Comparison of ENCODE assay signal across 13 mouse cellular contexts in genomic region chr11:100722493-100723028, GRCm38 (mm10). TPM values are rescaled to one million over a fixed set of nuclear protein-coding genes. Genes with fewer than 3 reads are reported as not detected.
A peak's percentile ranks its signal among the peaks of the same experiment; 100 is the strongest.
DNase-seq lines count a peak whose midpoint lies in the region; ATAC-seq and TF ChIP-seq lines count a peak whose summit lies in the region.
"Had no signal": no experiment of that assay in that cellular context is flagged by ENCODE, and none has a peak within 500 bp of the region (broad histone marks: within the 10 kb centered on the region; RNA-seq: fewer than 3 reads in every experiment).

No protein-coding gene starts in this region.

- peak overlapping the region; percentile 60; the same call in 1 of the 2 replicates for H3K27ac ChIP-seq in forebrain, embryonic 10.5 days
- no peak overlapping the region for H3K27ac ChIP-seq in forebrain, embryonic 16.5 days (ENCODE audit: low read length)
- H3K27ac ChIP-seq in liver, adult 2 months (replicated peaks; ENCODE audit: insufficient read depth, low read depth, low read length): peak overlapping the region; percentile 32
- H3K27ac ChIP-seq in heart, postnatal 0 days (ENCODE audit: low read depth): peak overlapping the region; percentile 60
- H3K27ac ChIP-seq in liver, embryonic 13.5 days: peak overlapping the region; percentile 80
- no peak overlapping the region for H3K27ac ChIP-seq in midbrain, embryonic 14.5 days (replicated peaks; ENCODE audit: low read depth, low read length)

- no peaks in the 10 kb centered on the region for H3K27me3 ChIP-seq in forebrain, embryonic 10.5 days (ENCODE audit: poor library complexity, severe bottlenecking)
- H3K27me3 ChIP-seq in forebrain, embryonic 16.5 days (replicated peaks; ENCODE audit: control insufficient read depth, insufficient read depth, low read length): no peaks in the 10 kb centered on the region
- H3K27me3 ChIP-seq in liver, adult 2 months (ENCODE audit: control insufficient read depth, insufficient read depth, low read length): no peaks in the 10 kb centered on the region
- no peaks in the 10 kb centered on the region for H3K27me3 ChIP-seq in heart, postnatal 0 days (ENCODE audit: control insufficient read depth, insufficient read depth, low read length)
- H3K27me3 ChIP-seq in liver, embryonic 13.5 days: no peaks in the 10 kb centered on the region
- no peaks in the 10 kb centered on the region for H3K27me3 ChIP-seq in midbrain, embryonic 14.5 days (ENCODE audit: control insufficient read depth, insufficient read depth, low read length)

- no peak for TF ChIP-seq EP300 in heart, postnatal 0 days (IDR thresholded peaks at IDR 0.05; ENCODE audit: low read depth)

- TF ChIP-seq POLR2A in liver, adult 2 months (IDR thresholded peaks at IDR 0.05; ENCODE audit: extremely low read depth, insufficient read depth, low read length): no peak

- no peaks in the 10 kb centered on the region for H3K9me3 ChIP-seq in forebrain, embryonic 10.5 days
- H3K9me3 ChIP-seq in forebrain, embryonic 16.5 days (ENCODE audit: control insufficient read depth, low read length): no peaks in the 10 kb centered on the region
- no peaks in the 10 kb centered on the region for H3K9me3 ChIP-seq in heart, postnatal 0 days (replicated peaks; ENCODE audit: control insufficient read depth, low read length)
- H3K9me3 ChIP-seq in liver, embryonic 13.5 days (replicated peaks): no peaks in the 10 kb centered on the region
- H3K9me3 ChIP-seq in midbrain, embryonic 14.5 days (ENCODE audit: control insufficient read depth, low read length): no peaks in the 10 kb centered on the region
- H3K9me3 ChIP-seq: midbrain, embryonic 10.5 days had no signal

- H3K9ac ChIP-seq in forebrain, embryonic 16.5 days (replicated peaks; ENCODE audit: low read depth, low read length): no peak overlapping the region
- no peak overlapping the region for H3K9ac ChIP-seq in liver, adult 2 months (ENCODE audit: low read depth, low read length)
- no peak overlapping the region for H3K9ac ChIP-seq in heart, postnatal 0 days (replicated peaks; ENCODE audit: low read depth, low read length)
- peak overlapping the region; percentile 51; the same call in 1 of the 2 replicates for H3K9ac ChIP-seq in liver, embryonic 13.5 days
- no peak overlapping the region for H3K9ac ChIP-seq in midbrain, embryonic 14.5 days (replicated peaks; ENCODE audit: low read length)

- H3K4me1 ChIP-seq in forebrain, embryonic 10.5 days: peaks cover 49% of the 10 kb centered on the region
- H3K4me1 ChIP-seq in forebrain, embryonic 16.5 days (replicated peaks; ENCODE audit: control insufficient read depth, insufficient read depth, low read length): peaks cover 6% of the 10 kb centered on the region; the same call in 1 of the 2 replicates
- peaks cover 33% of the 10 kb centered on the region for H3K4me1 ChIP-seq in liver, adult 2 months (ENCODE audit: control insufficient read depth, insufficient read depth, low read length)
- peaks cover 65% of the 10 kb centered on the region for H3K4me1 ChIP-seq in heart, postnatal 0 days (ENCODE audit: control insufficient read depth, insufficient read depth)
- H3K4me1 ChIP-seq in liver, embryonic 13.5 days (replicated peaks): peaks cover 71% of the 10 kb centered on the region
- no peaks in the 10 kb centered on the region for H3K4me1 ChIP-seq in midbrain, embryonic 14.5 days (ENCODE audit: control insufficient read depth, insufficient read depth, low read length)

- no peak for DNase-seq in forebrain, embryonic 10.5 days (ENCODE audit: extremely low spot score, low spot score)
- no peak for DNase-seq in liver, adult 2 months (ENCODE audit: extremely low read depth, low read depth, low spot score)
- DNase-seq in liver: no peak
- DNase-seq in heart, postnatal 0 days (ENCODE audit: low spot score): no peak
- no peak for DNase-seq in liver, embryonic 13.5 days
- no peak for DNase-seq in midbrain, embryonic 14.5 days
- no peak for DNase-seq in adrenal gland, postnatal 10 days

- H3K4me3 ChIP-seq in forebrain, embryonic 10.5 days: no peak overlapping the region
- no peak overlapping the region for H3K4me3 ChIP-seq in forebrain, embryonic 16.5 days (replicated peaks; ENCODE audit: low read length)
- H3K4me3 ChIP-seq in liver, adult 2 months (ENCODE audit: insufficient read depth, low read depth, low read length): no peak overlapping the region
- no peak overlapping the region for H3K4me3 ChIP-seq in heart, postnatal 0 days (ENCODE audit: low read depth, low read length)
- no peak overlapping the region for H3K4me3 ChIP-seq in liver, embryonic 13.5 days (replicated peaks)
- H3K4me3 ChIP-seq in midbrain, embryonic 14.5 days (replicated peaks; ENCODE audit: low read depth, low read length): no peak overlapping the region
- H3K4me3 ChIP-seq: midbrain, embryonic 10.5 days had no signal

- H3K36me3 ChIP-seq in forebrain, embryonic 10.5 days (replicated peaks): peaks cover 36% of the 10 kb centered on the region
- peaks cover 10% of the 10 kb centered on the region for H3K36me3 ChIP-seq in forebrain, embryonic 16.5 days (ENCODE audit: control insufficient read depth, insufficient read depth)
- H3K36me3 ChIP-seq in liver, adult 2 months (ENCODE audit: control insufficient read depth, insufficient read depth, low read length): peaks cover 7% of the 10 kb centered on the region
- H3K36me3 ChIP-seq in heart, postnatal 0 days (replicated peaks; ENCODE audit: control insufficient read depth, insufficient read depth, low read length): peaks cover 19% of the 10 kb centered on the region
- peaks cover 46% of the 10 kb centered on the region for H3K36me3 ChIP-seq in liver, embryonic 13.5 days
- peaks cover 18% of the 10 kb centered on the region for H3K36me3 ChIP-seq in midbrain, embryonic 14.5 days (ENCODE audit: control insufficient read depth, insufficient read depth, low read length)

- 66% methylated on average over 2 of the region's 2 CpGs for WGBS in forebrain, embryonic 10.5 days
- 60% methylated on average over 2 of the region's 2 CpGs for WGBS in forebrain, embryonic 16.5 days
- WGBS in liver, adult 2 months: 45% methylated on average over 2 of the region's 2 CpGs
- WGBS in heart, postnatal 0 days: 35% methylated on average over 2 of the region's 2 CpGs
- WGBS in liver, embryonic 13.5 days (ENCODE audit: insufficient replicate concordance): 33% methylated on average over 2 of the region's 2 CpGs
- 62% methylated on average over 2 of the region's 2 CpGs for WGBS in midbrain, embryonic 14.5 days

- peaks cover 15% of the 10 kb centered on the region; the same call in 1 of the 2 replicates for H3K79me2 ChIP-seq in liver, adult 2 months (ENCODE audit: control insufficient read depth, insufficient read depth, low read length)

- TF ChIP-seq CTCF in liver, adult 2 months (IDR thresholded peaks at IDR 0.05; ENCODE audit: low read depth, low read length): no peak
- TF ChIP-seq CTCF in heart, postnatal 0 days (IDR thresholded peaks at IDR 0.05; ENCODE audit: low read depth): no peak

- no peak overlapping the region for H3K4me2 ChIP-seq in forebrain, embryonic 16.5 days (ENCODE audit: low read length)
- no peak overlapping the region for H3K4me2 ChIP-seq in heart, postnatal 0 days (ENCODE audit: low read depth, low read length)
- H3K4me2 ChIP-seq in liver, embryonic 13.5 days: peak overlapping the region; percentile 25
- no peak overlapping the region for H3K4me2 ChIP-seq in midbrain, embryonic 14.5 days (ENCODE audit: low read length)

- no peak for ATAC-seq in forebrain, embryonic 16.5 days
- ATAC-seq in heart, postnatal 0 days (ENCODE audit: insufficient read depth, low read depth): no peak; the same call in 1 of the 2 replicates
- 0 out of 2 replicates have a peak, but pooled peaks have one; percentile 6 for ATAC-seq in liver, embryonic 13.5 days (ENCODE audit: low read depth)
- ATAC-seq in midbrain, embryonic 14.5 days (ENCODE audit: low FRiP score, low TSS enrichment): no peak

RNA-seq across cellular contexts. Expression of gene Hspb9, which starts 8.9 kb away (rescaled TPM):
- 0.24 and 0.30 TPM in 2 replicates for polyA plus RNA-seq in forebrain, embryonic 10.5 days (2016; fragmentation: Nextera tagmentation; extraction: Ambion mirVana)
- not detected in 2 replicates for polyA plus RNA-seq in forebrain, embryonic 16.5 days (2015; fragmentation: Nextera tagmentation; extraction: Ambion mirVana)
- not detected in 2 replicates for total RNA-seq in liver, adult 2 months (2014; rRNA removed)
- not detected in 2 replicates for polyA plus RNA-seq in liver, adult 2 months (2012; rRNA removed)
- total RNA-seq in heart, postnatal 0 days (2014; rRNA removed; ENCODE audit: low replicate concordance): not detected in 2 replicates
- polyA plus RNA-seq in heart, postnatal 0 days (2015; fragmentation: Nextera tagmentation; extraction: Ambion mirVana): 0.22 TPM in 1 of 2 replicates, not detected in the other
- 0.17 and 0.43 TPM in 2 replicates for polyA plus RNA-seq in liver, embryonic 13.5 days (2015; fragmentation: Nextera tagmentation; extraction: Ambion mirVana)
- polyA plus RNA-seq in midbrain, embryonic 14.5 days (2014; fragmentation: Nextera tagmentation; extraction: Ambion mirVana): 0.70 TPM in 1 of 2 replicates, not detected in the other
- under 1 TPM in 1 of 2 experiments, not detected in 1; 0.64 TPM for total RNA-seq in adrenal gland, postnatal 10 days (2021)
- total RNA-seq: gastrocnemius, adult 8-10 months; layer of hippocampus, postnatal 25 days had no signal
- polyA plus RNA-seq: brain, embryonic 14.5 days; embryonic facial prominence, embryonic 14.5 days had no signal

RNA-seq across cellular contexts. Expression of gene Kat2a, which starts 10.3 kb away (rescaled TPM):
- 76.3 and 78.5 TPM in 2 replicates for polyA plus RNA-seq in forebrain, embryonic 10.5 days (2016; fragmentation: Nextera tagmentation; extraction: Ambion mirVana)
- polyA plus RNA-seq in forebrain, embryonic 16.5 days (2015; fragmentation: Nextera tagmentation; extraction: Ambion mirVana): 57.6 and 57.8 TPM in 2 replicates
- total RNA-seq in liver, adult 2 months (2014; rRNA removed): 3.3 and 4.9 TPM in 2 replicates
- polyA plus RNA-seq in liver, adult 2 months (2012; rRNA removed): 16.1 and 18.9 TPM in 2 replicates
- 15.2 and 17.6 TPM in 2 replicates for total RNA-seq in heart, postnatal 0 days (2014; rRNA removed; ENCODE audit: low replicate concordance)
- 15.8 and 16.1 TPM in 2 replicates for polyA plus RNA-seq in heart, postnatal 0 days (2015; fragmentation: Nextera tagmentation; extraction: Ambion mirVana)
- 20.9 and 23.8 TPM in 2 replicates for polyA plus RNA-seq in liver, embryonic 13.5 days (2015; fragmentation: Nextera tagmentation; extraction: Ambion mirVana)
- polyA plus RNA-seq in midbrain, embryonic 14.5 days (2014; fragmentation: Nextera tagmentation; extraction: Ambion mirVana): 50.0 and 53.7 TPM in 2 replicates
- total RNA-seq in adrenal gland, postnatal 10 days (2021): 10 to 100 TPM; 33.1 to 42.4 TPM

RNA-seq across cellular contexts. Expression of gene Rab5c, which starts 15.5 kb away (rescaled TPM):
- 13.2 and 14.9 TPM in 2 replicates for polyA plus RNA-seq in forebrain, embryonic 10.5 days (2016; fragmentation: Nextera tagmentation; extraction: Ambion mirVana)
- polyA plus RNA-seq in forebrain, embryonic 16.5 days (2015; fragmentation: Nextera tagmentation; extraction: Ambion mirVana): 37.6 and 38.9 TPM in 2 replicates
- 70.8 and 71.3 TPM in 2 replicates for total RNA-seq in liver, adult 2 months (2014; rRNA removed)
- 140 and 149 TPM in 2 replicates for polyA plus RNA-seq in liver, adult 2 months (2012; rRNA removed)
- total RNA-seq in heart, postnatal 0 days (2014; rRNA removed; ENCODE audit: low replicate concordance): 99.1 and 117 TPM in 2 replicates
- 11.0 and 12.0 TPM in 2 replicates for polyA plus RNA-seq in heart, postnatal 0 days (2015; fragmentation: Nextera tagmentation; extraction: Ambion mirVana)
- polyA plus RNA-seq in liver, embryonic 13.5 days (2015; fragmentation: Nextera tagmentation; extraction: Ambion mirVana): 18.8 and 20.5 TPM in 2 replicates
- polyA plus RNA-seq in midbrain, embryonic 14.5 days (2014; fragmentation: Nextera tagmentation; extraction: Ambion mirVana): 86.8 and 156 TPM in 2 replicates
- 100 to 1,000 TPM; 182 to 183 TPM for total RNA-seq in adrenal gland, postnatal 10 days (2021)

RNA-seq across cellular contexts. Expression of gene Dhx58, which starts 18.5 kb away (rescaled TPM):
- polyA plus RNA-seq in forebrain, embryonic 10.5 days (2016; fragmentation: Nextera tagmentation; extraction: Ambion mirVana): 3.1 and 3.8 TPM in 2 replicates
- polyA plus RNA-seq in forebrain, embryonic 16.5 days (2015; fragmentation: Nextera tagmentation; extraction: Ambion mirVana): 1.7 and 2.1 TPM in 2 replicates
- 8.1 and 11.9 TPM in 2 replicates for total RNA-seq in liver, adult 2 months (2014; rRNA removed)
- 9.2 and 16.3 TPM in 2 replicates for polyA plus RNA-seq in liver, adult 2 months (2012; rRNA removed)
- total RNA-seq in heart, postnatal 0 days (2014; rRNA removed; ENCODE audit: low replicate concordance): 3.6 and 9.1 TPM in 2 replicates
- 1.3 and 1.4 TPM in 2 replicates for polyA plus RNA-seq in heart, postnatal 0 days (2015; fragmentation: Nextera tagmentation; extraction: Ambion mirVana)
- polyA plus RNA-seq in liver, embryonic 13.5 days (2015; fragmentation: Nextera tagmentation; extraction: Ambion mirVana): 1.6 and 1.7 TPM in 2 replicates
- 2.0 and 2.1 TPM in 2 replicates for polyA plus RNA-seq in midbrain, embryonic 14.5 days (2014; fragmentation: Nextera tagmentation; extraction: Ambion mirVana)
- total RNA-seq in adrenal gland, postnatal 10 days (2021): 1 to 10 TPM; 6.0 to 9.4 TPM

RNA-seq across cellular contexts. Expression of gene Zfp385c, which starts 30.3 kb away (rescaled TPM):
- polyA plus RNA-seq in forebrain, embryonic 10.5 days (2016; fragmentation: Nextera tagmentation; extraction: Ambion mirVana): 0.28 and 0.41 TPM in 2 replicates
- polyA plus RNA-seq in forebrain, embryonic 16.5 days (2015; fragmentation: Nextera tagmentation; extraction: Ambion mirVana): 0.80 TPM in 1 of 2 replicates, not detected in the other
- not detected in 2 replicates for total RNA-seq in liver, adult 2 months (2014; rRNA removed)
- not detected in 2 replicates for polyA plus RNA-seq in liver, adult 2 months (2012; rRNA removed)
- total RNA-seq in heart, postnatal 0 days (2014; rRNA removed; ENCODE audit: low replicate concordance): not detected in 2 replicates
- 0.25 and 0.40 TPM in 2 replicates for polyA plus RNA-seq in heart, postnatal 0 days (2015; fragmentation: Nextera tagmentation; extraction: Ambion mirVana)
- not detected in 2 replicates for polyA plus RNA-seq in liver, embryonic 13.5 days (2015; fragmentation: Nextera tagmentation; extraction: Ambion mirVana)
- polyA plus RNA-seq in midbrain, embryonic 14.5 days (2014; fragmentation: Nextera tagmentation; extraction: Ambion mirVana): 0.41 and 0.49 TPM in 2 replicates
- total RNA-seq in adrenal gland, postnatal 10 days (2021): under 1 TPM; 0.42 to 0.67 TPM

Comparison
In these comparisons a context has a peak if more than half of its experiments do, and no peak if none do; other contexts are left out.
1. H3K27ac ChIP-seq: peak in forebrain, embryonic 10.5 days (single experiment), liver, adult 2 months (single experiment), heart, postnatal 0 days (single experiment) and liver, embryonic 13.5 days (single experiment); none in forebrain, embryonic 16.5 days (single experiment) and midbrain, embryonic 14.5 days (single experiment).